Mouse (Mus musculus) layer of hippocampus, adult 8-10 months (tissue): Measurements from ENCODE around the gene Cox17. TPM values are rescaled to one million over a fixed set of nuclear protein-coding genes. Genes with fewer than 3 reads are reported as not detected.

Experiments used
- DNase-seq, 2 experiments: peaks; one replicate each; pipeline ENCODE4 v3.0.0; 2022; ENCODE audit warnings: low spot score in 2 of 2
- total RNA-seq, 4 experiments: library from RNA; stranded (reverse); gene quantifications; 2 replicates each; pipeline ENCODE4 v1.2.4; 2022

The Cox17 gene
- total RNA-seq, 4 experiments from 2014 or later, result 88.2 to 142 (median 116) TPM

DNA sequence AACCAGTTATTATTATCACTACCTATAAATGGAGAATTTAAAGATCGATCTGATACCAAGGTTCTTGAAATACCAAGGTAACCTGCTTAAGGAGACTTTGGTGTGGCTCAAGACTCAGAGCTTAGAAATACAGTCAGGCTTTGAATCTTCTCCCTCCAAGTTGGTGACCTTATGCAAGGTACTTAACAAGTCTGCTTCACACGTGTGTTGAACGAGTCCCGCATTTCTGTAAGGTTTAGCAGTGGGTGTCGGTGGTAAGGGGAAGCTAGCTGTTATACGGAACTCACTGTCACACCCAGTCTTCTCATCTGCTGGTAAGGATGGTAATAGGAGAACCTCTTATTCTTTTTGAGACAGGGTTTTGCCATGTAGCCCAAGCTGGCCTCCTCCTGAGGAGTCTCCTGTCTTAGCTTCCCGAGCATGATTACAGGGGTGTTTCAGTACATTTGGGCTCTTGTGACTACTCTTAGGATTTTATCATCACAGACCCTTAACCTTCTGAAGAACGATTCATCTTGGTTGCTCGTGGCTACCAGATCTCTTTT lies 1.5 kb downstream of the Cox17 start:
- DNase-seq, result no peak

DNA sequence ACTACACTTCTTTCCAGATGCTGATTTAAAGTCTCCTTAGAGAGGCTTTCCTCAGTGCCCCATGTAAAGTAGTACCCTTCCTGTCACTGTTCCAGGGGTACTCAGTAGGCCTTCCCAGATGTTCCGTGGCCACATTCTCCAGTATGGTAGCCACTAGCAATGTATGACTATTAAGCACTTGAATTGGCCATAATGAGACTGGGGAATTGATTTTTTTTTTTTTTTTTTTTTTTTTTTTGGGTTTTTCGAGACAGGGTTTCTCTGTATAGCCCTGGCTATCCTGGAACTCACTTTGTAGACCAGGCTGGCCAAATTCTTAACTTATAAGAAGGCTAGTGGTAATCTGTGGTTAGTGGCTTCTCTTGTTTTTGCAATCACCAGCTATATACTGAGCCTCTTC lies 3.1 kb downstream of the Cox17 start:
- no peak for DNase-seq

DNA sequence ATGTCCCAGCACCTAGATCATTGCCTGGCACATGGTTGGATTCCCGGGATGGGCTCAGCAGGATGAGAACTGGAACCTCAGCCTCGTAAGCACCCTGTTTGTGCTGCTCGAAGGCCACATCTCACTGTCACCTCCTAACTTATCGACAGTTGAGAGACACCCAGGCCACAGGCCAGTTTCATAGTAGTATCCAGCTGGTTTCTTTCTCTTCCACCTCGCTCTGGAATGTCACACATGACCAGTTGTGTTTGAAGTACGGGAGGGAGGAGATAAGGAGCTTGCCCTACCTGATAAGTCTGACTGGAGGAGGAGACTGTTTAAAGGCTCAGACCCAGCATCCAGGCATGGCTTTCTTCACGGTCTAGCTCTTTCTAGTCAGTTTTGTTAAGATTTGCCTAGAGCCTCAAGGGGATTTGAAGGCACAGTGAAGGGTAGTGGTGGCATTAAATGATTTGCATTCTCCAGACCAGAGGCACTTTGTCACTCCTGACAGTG lies 3.6 kb downstream of the Cox17 start:
- no peak for DNase-seq

DNA sequence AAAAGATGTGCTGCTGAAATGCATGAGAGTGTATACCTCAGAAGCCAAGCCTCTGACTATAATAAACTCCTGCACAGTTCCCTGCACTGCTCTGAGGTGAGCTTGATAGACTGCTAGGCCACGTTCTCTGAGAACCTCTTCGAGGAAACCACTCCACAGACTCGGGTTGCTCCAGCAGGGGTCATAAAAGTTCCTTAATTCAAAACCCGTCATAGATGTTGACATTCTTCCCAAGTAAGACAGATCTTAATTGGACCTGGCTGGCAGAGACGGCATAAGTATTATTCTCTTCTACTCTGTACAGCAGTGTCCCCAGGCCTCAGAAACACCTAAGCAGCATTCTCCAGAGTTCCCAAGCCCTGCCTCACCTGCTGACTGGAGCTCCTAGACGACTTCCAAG lies 4.1 kb downstream of the Cox17 start:
- no peak for DNase-seq

DNA sequence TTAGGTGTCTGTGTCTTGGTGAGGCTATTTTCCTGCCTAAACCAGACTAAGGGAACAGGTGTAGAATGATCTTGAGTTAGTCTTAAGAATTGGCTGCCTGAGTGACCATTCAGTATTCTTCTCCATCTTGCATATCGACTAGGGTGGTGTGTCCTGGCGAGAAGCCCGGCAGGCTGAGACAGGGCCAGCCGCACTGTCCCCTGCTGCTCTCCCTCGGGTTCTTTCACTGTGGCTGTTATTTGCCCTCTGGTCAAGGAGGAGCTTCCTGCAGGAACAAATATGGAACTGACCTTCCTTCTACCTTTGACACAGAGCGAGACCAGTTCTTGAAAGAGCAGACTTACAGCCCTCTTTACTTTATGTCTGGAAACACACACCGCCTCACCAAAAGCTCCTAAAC lies 5.2 kb downstream of the Cox17 start:
- DNase-seq, result no peak

DNA sequence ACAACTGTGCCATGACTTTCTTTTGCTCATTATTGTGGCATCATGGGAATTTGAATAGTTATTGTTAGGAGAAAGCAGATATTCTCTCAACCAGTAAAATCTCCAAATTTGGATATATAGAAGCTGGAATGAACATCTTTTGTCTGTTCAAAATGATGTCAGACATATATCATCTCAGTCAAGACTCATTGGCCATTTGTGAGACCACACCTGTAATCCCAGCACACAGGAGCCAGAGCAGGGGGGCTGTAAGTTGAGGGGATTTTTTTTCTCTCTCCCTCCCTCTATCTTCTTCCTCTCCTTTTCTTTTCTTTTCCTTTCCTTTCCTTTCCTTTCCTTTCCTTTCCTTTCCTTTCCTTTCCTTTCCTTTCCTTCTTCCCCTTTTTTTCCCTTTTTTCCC lies 6.1 kb downstream of the Cox17 start:
- DNase-seq, result no peak

DNA sequence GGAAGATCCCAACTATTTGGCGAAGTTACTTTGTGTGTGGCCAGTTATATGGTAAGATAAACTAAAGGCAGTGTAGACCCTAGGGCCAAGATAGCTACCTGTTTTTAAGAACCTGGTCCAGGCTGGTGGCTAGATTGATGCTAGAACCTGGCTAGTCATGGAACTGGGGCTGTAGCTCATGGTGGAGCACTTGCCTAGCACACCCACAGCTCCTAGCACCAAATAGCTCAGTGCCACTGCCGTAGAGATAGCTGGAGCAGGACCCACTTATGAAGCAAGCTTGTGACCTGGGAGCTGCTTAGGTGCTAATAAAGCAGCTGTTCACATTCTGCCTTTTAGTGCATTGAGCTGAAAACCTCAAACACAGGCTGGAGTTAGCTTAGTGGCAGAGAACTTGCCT lies 6.9 kb downstream of the Cox17 start:
- DNase-seq, result no peak

DNA sequence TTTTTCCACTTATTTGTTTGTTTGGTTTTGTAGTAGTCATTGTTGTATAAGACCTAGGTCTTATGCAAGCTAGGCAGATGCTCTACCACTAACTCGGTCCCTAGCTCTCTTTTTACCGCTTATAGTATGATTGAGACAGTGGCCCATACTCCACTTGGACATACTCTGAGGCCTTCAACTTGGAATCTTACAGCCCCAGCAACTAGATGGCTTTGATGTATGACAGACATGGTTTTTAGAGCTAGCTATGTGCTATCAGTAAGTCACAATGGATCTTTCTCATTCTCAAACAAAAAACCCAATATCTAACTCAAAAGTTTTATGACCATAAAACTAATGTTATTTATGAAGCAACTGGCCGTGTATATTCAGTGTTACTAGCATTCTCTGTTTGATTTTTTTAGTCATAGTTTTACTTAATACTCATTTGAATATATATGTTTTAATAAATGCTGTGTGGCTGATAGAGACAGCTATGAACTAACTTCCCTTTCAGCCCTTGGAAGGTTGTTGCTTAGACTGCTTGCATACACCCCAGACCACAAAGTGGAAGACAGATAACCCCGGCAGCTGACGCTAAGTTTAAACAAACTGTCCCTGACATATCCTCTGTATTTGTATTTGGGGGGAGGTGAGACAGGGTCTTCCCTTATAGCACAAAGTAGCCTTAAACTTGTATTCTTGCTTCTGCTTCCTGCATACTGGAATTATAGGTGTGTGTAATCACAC lies 7.6 kb downstream of the Cox17 start:
- DNase-seq, result no peak

DNA sequence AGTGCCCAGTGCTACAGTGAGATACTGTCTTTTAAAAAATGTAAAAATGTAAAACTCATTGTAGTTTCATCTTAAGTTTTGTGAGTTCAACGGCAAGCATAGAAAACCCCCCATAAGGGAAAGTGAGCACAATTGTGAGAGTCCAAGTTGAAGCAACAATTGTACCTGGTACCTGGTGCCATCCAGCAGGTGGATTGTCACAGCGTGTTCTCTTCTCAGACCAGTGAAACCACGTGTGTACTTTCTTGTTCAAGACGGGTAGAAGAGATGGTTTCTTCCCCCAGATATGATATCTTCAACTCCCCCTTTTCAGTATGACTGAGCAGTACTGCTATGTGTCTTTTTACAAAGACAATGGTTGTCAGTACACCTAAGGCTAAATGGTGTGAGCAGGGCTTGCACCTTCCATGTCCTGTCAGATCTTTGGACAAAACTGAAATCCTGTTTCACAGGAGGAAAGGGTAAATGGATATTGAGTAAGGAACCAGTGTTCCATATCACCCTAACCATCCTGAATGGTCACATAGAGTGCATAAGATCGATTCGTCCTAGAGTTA lies 11.5 kb downstream of the Cox17 start:
- no peak for DNase-seq

DNA sequence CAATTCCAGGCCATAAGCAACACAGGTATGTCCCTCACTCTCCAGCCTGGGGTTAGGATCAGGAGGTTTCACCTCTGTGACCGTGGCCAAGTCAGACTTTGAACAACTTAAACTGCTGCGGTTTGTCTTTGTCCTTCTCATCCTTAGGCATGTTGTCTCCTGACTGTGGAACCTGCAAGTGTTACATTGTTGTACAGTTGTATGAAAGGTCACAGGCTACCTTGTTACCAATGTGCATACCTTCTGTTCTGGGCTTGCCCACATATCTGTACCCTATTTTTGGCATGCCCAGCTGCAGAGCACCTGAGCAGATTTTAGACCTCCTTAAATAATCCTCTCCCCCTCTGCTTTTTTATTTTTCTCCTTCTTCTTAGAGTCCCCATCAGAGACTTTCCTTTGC lies 12.4 kb downstream of the Cox17 start:
- DNase-seq, result no peak

DNA sequence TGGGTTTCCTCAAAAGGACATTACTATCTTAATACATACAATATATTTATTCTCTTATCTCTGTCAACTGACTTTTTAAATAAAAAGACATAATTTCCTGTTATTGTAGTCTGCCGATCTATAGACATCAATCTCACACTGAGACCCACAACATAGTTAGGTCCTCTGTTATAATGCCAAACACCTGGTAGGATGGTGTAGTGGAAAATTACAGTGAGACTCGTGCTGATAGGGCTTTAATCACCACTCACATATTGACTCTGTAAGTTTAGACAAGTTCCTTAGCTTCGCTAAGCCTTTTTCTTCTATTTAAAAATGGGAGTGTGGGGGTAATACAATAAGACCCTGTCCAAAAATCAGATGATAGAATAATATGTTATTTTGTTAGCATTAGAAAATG lies 13.1 kb downstream of the Cox17 start:
- DNase-seq, result no peak

DNA sequence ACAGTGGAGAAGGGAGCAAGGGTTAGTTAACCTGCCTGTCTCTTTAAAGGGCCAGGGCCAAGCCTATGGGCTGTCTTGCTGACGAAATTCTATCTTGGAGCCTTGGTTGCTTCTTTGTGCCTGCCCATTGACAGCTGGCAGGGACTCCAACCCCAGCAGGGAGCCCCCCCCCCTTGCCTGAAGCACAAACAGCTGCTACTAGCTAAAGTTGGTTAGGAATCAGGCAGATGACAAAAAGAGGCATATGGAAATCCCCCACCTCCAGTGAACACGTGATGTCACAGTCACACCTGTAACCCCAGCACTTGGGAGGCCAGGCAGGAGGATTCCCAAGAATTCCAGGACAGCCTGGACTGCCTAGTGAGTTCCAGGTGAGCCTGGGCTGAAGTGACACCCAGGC lies 13.5 kb downstream of the Cox17 start:
- DNase-seq, result no peak

DNA sequence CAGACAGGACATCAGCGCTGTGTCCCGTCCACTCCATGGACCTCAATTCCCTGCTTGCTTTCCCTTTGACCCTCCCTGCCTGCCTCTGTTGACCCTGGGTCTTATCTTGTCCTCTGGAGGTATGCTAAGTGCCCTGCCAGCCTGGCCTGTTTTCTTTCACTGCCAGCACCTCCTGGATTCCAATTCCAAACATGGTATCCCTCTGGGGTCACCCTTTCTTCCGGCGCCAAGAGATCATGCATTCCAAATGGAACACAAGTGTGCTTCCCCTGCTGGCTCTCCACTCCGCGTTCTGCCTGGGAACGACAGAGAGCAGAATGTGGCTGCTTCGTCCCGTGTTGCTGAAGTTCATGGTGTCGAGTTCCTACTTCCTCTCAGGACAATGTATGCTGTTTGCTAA lies 15.1 kb downstream of the Cox17 start, which contains the start of gene Popdc2:
Gene Popdc2, plus strand, starts transcription at position 277 of the 400 bp plus-strand sequence.
- no peak for DNase-seq

DNA sequence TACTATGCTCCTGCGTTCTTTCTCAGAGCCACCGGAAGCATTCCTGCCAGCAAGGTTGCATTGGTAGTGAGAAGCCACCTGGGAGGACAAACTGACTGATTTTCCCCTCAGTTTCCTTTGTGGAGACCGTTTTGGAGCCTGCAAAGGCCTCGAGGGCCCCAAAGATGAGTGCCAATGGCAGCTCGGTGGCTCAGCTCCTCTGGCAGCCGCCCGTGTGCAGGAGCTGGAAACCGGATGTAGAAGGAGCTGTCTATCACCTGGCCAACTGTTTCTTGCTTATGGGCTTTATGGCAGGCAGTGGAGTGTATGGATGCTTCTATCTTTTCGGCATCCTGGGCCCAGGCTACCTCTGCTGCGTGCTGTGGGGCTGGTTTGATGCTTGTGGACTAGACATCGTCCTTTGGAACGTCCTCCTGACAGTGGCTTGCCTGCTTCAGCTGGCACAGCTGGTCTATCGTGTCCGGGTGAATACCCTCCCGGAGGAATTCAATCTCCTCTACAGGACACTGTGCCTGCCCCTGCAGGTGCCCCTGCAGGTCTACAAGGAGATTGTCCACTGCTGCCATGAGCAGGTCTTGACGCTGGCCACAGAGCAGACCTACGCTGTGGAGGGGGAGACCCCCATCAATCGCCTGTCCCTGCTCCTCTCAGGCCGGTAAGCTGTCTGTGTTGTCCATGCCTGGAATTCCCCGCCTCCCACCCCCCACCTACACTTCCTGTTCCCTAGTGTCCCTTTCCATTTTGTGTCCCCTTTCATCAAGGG lies 15.9 kb downstream of the Cox17 start:
- no peak for DNase-seq

DNA sequence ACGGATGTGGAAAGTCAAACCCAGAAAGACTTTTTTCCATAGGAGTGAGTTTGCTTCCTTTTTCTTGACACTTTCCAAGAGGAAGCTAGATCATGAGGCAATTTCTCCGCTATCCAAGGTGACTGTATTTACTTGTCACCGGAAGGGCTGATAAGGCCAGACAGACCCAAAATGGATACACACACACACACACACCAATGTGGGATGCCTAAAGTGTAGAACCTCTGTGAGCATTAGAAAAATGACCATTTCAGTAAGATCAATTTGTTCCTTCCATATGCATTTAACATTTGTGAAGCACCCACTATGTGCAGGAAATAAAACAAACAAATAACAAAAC lies 16.4 kb downstream of the Cox17 start:
- DNase-seq, result no peak

DNA sequence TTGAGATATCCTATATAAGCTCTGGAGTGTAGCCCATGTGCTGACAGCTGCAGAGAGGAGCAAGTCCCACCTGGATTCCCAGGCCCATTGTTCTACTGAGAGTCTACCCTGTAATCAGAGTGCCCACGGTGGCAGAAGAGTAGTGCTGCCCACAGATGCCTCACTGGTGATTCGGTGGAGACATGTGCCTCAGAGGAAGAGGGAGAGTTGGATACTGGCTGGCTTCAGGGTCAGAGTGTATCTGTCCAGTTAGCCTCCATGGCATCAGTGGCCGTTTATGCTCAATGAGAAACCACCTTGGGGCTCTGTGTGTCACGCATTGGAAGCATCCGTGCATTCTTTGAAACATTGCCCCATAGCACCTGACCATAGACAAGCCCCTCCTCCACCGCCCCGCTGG lies 16.9 kb downstream of the Cox17 start:
- no peak for DNase-seq

DNA sequence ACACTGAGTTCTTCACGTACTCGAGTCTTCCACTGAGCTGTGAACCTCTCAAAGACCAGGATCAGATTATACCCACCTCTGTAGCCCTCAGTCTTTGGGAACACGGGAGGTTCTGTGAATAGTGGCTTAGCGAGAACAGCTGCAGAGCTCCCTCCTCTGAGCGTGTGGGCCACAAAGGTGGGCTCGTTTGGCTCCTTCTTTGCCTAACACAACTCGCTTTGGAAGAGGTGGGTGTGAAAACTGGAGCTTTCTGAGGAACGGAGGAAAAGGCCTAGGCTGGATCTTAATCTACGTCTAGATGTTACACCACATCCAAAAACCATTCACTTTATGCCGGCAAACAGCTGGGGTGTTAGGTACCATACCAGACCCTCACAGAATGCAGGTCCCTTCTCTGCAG lies 18.6 kb downstream of the Cox17 start:
- DNase-seq, result no peak

DNA sequence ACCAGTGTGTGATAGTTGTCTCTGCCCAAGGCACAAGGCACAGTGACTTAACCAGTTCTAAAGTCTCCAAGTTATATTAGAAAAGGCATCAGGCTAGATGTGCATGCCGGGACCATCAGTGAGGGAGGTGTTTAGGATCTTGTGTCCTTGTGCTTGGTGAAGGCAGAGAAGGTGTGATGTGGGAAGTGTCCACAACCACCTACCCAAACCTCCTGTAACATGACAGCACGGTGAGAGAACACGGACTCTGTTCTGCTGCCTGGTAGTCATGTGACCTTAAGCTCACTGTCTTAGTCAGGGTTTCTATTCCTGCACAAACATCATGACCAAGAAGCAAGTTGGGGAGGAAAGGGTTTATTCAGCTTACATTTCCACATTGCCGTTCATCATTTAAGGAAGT lies 19.4 kb downstream of the Cox17 start:
- DNase-seq, result no peak

DNA sequence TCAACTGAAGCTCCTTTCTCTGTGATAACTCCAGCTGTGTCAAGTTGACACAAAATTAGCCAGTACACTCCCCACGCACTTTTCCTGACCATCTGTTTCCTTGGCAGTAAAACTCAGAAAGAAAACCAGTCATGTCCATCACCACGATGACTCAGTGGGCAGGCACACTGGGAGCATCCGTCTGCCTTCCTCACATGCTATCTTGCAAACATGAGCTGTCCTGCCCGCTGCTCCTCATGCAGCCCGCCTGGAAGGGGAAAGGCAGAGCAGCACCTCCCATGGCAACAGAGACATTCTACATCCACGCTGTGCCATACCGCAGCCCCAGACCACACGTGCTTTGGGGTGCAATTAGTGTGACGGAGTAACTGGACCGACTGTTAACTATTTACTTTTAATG lies 21.5 kb downstream of the Cox17 start:
- DNase-seq, result peak; percentile 66 to 67

DNA sequence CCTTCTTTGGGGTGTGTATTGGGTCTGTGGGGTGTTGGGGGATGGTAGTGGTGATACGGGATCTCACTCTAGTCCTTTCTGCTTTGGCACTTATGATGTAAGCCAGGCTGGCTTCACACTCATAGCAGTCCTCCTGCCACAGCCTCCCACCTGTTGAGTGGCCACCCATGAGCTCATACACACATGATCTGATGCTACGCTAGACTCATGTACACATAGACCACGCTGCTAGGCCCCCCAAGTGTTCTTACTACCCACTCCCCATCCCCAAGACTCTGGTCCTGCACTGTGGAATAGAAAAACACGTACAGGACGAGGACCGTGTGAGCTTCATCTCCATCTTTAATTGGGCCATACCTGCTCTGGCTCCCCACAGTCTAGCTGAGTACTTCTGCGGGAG lies 22.2 kb downstream of the Cox17 start:
- DNase-seq, result no peak

DNA sequence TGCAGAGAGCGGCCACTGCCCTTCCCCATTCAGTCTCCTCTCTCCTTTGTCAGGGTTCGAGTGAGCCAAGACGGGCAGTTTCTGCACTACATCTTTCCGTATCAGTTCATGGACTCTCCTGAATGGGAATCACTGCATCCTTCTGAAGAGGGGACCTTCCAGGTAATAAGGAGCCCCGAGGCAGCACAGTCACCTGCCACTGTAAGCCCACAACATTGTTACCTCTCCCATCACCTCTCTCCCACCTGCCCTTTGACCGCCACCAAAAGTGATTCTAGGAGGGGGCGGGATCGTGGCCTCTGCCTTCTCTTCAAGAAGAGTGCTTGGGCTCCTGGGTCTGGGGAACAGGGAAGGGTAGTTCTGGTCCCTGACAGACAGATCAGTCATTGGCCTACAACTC lies 22.6 kb downstream of the Cox17 start:
- no peak for DNase-seq

DNA sequence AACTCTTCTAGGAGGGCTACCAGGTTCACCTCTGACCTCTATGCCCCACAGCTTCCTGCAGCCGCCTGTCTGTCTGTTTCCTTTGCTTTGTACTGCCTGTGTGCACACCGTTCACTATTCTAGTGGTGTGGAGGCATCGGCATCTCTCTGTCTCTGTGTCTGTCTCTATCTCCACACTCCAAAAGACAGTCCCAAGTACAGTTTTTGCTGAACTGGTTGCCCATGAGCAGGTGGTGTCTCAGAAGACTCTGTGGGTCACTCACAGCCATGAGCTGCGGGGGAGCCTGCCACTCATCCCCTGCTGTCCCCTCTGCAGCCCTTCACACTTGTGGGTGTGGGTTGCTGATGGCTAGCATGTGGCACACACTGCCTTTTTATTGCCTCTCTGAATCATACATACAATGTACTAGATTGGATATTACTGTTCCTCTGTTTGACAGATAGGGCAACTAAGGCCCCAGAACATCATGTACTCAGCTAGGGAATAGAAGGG lies 23.2 kb downstream of the Cox17 start:
- no peak for DNase-seq
